Mouse (Mus musculus) ES-Bruce4 (cell line): Measurements from ENCODE around the gene A830005F24Rik.

Experiments
- CTCF ChIP-seq: IDR thresholded peaks from one replicate; pipeline ENCODE4 v1.8.1; 2011; ENCODE audit warnings: low read depth, low read length
- EP300 ChIP-seq: IDR thresholded peaks from 2 replicates; pipeline ENCODE4 v1.6.1; 2011; ENCODE audit warnings: low read depth, low read length; ENCODE audit not compliant: insufficient read depth
- POLR2A ChIP-seq: IDR thresholded peaks from one replicate; pipeline ENCODE4 v1.8.1; 2011; ENCODE audit warnings: low read length; ENCODE audit not compliant: insufficient read depth

DNA sequence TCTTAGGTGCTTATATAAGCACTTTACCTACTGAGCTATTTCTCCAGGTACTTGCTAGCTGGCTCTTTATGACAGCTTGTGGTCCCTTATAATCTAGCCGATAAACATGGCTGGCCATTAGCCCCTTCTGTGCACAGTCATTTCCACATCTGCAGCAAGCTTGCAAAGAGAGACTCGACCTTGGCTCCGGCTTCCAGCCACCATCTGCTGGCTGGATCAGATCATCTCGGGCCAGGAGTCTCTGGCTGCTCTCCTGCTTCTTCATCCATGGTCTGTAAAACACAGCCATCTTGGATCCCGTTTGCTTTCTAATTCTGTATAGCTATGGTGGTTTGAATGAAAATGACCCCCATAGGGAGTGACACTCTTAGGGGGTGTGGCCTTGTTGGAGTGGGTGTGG lies 49.0 kb downstream of the A830005F24Rik start:
- TF ChIP-seq CTCF = no peak
- TF ChIP-seq POLR2A = no peak
- TF ChIP-seq EP300 = no peak
